Mouse (Mus musculus) CH12.LX (cell line): ENCODE results near the gene Sbf2.

ENCODE experiments used
- CTCF ChIP-seq, 2 experiments: IDR thresholded peaks in 1 of 2; conservative IDR thresholded peaks in 1 of 2; 2 replicates each; pipeline ENCODE4 v1.5.1; 2011 to 2012; ENCODE audit warnings: low read depth in 2 of 2, low read length in 2 of 2, improper control_type of control experiment in 1 of 2, inconsistent platforms in 1 of 2, mild to moderate bottlenecking in 1 of 2, moderate library complexity in 1 of 2
- ELF1 ChIP-seq: IDR thresholded peaks from 2 replicates; pipeline ENCODE4 v1.6.1; 2014; ENCODE audit warnings: low read depth, mild to moderate bottlenecking, inconsistent platforms, low read length, improper control_type of control experiment
- EP300 ChIP-seq: IDR thresholded peaks from 2 replicates; pipeline ENCODE4 v1.6.1; 2011; ENCODE audit warnings: low read length, improper control_type of control experiment
- MAX ChIP-seq: IDR thresholded peaks from 2 replicates; pipeline ENCODE4 v1.6.1; 2011; ENCODE audit warnings: low read length, improper control_type of control experiment
- MYC ChIP-seq: IDR thresholded peaks from 2 replicates; pipeline ENCODE4 v1.6.1; 2011; ENCODE audit warnings: low read depth, mild to moderate bottlenecking, improper control_type of control experiment, low read length
- NRF1 ChIP-seq: IDR thresholded peaks from 2 replicates; pipeline ENCODE4 v1.6.1; 2014; ENCODE audit warnings: low read depth, mild to moderate bottlenecking, inconsistent platforms, low read length, improper control_type of control experiment, moderate library complexity

DNA sequence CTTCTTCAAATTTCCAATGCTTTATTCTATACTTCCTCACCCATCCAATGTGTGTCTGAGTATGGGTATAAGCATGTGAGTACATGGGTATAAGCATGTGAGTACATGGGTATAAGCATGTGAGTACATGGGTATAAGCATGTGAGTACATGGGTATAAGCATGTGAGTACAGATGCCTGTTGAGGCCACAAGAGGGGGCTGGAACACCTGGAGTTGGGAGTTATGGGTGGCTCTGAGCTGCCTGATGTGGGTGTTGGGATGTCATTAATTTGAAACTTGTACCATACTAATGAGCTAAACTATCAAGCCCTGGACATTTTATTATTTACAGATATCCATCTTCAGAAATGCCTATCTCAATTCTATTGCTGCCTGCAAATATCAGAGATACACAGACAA is 230.4 kb downstream of the Sbf2 start:
- TF ChIP-seq NRF1 (no peak), CTCF (conservative IDR thresholded peaks at IDR 0.05 in 1 of 2, IDR thresholded peaks at IDR 0.05 in 1 of 2; ENCODE audit: low read depth in 2 of 2, low read length in 2 of 2) (peak in 1 of 2 experiments; percentile 32; a peak in 2 of 4 replicates), MYC (no peak), ELF1 (no peak), MAX (no peak), EP300 (no peak)
